Mouse (Mus musculus) CH12.LX (cell line): ENCODE measurements around the gene Scml4. TPM values are rescaled to one million over a fixed set of nuclear protein-coding genes. Genes with fewer than 3 reads are reported as not detected.

Experiments used
- DNase-seq: peaks from one replicate; pipeline ENCODE4 v3.0.0-alpha.2; 2013; ENCODE audit errors: extremely low read depth
- H3K27ac ChIP-seq: 2 replicates; pipeline ENCODE4 v1.5.1; 2012; ENCODE audit warnings: low read depth, mild to moderate bottlenecking, control low read depth, moderate library complexity; ENCODE audit not compliant: insufficient read depth
- H3K27me3 ChIP-seq: replicated peaks from 2 replicates; pipeline ENCODE3; 2012; ENCODE audit warnings: inconsistent platforms
- H3K36me3 ChIP-seq, 2 experiments: replicated peaks in 1 of 2; 2 replicates each; pipeline versions ENCODE3 to v1.6.1; 2012; ENCODE audit warnings: inconsistent platforms in 1 of 2, low read length in 1 of 2, mild to moderate bottlenecking in 1 of 2, mixed read lengths in 1 of 2, moderate library complexity in 1 of 2; ENCODE audit not compliant: control insufficient read depth in 1 of 2, insufficient read depth in 1 of 2
- H3K4me1 ChIP-seq, 2 experiments: 2 replicates each; pipeline ENCODE4 v1.6.1; 2012; ENCODE audit warnings: inconsistent platforms in 1 of 2, moderate library complexity in 1 of 2; ENCODE audit not compliant: insufficient read depth in 2 of 2, control insufficient read depth in 1 of 2
- H3K4me2 ChIP-seq: 2 replicates; pipeline ENCODE4 v1.6.1; 2012; ENCODE audit warnings: low read depth, mild to moderate bottlenecking, control low read depth; ENCODE audit not compliant: poor library complexity, insufficient read depth, severe bottlenecking
- H3K4me3 ChIP-seq, 3 experiments: fragments of 150-350 bp in 1 of 3; sonication (generic) in 1 of 3; replicated peaks in 1 of 3; 2 replicates each; pipeline versions ENCODE3 to v1.5.1; 2011 to 2012; ENCODE audit warnings: low read depth in 2 of 3, low read length in 2 of 3, mild to moderate bottlenecking in 2 of 3, moderate library complexity in 2 of 3, control low read depth in 1 of 3, improper control_type of control experiment in 1 of 3, inconsistent platforms in 1 of 3, mixed read lengths in 1 of 3; ENCODE audit not compliant: poor library complexity in 1 of 3
- H3K79me2 ChIP-seq: replicated peaks from 2 replicates; pipeline ENCODE4 v1.6.1; 2012; ENCODE audit warnings: mild to moderate bottlenecking, moderate library complexity; ENCODE audit not compliant: control insufficient read depth, poor library complexity, insufficient read depth, severe bottlenecking; ENCODE audit errors: extremely low read depth
- H3K9ac ChIP-seq: 2 replicates; pipeline ENCODE4 v1.6.1; 2012; ENCODE audit warnings: low read depth, mild to moderate bottlenecking, control low read depth, moderate library complexity; ENCODE audit not compliant: insufficient read depth
- H3K9me3 ChIP-seq: replicated peaks from 2 replicates; pipeline ENCODE3; 2012; ENCODE audit warnings: low read length, inconsistent platforms, mixed read lengths
- CHD1 ChIP-seq: IDR thresholded peaks from 2 replicates; pipeline ENCODE4 v1.6.1; 2012; ENCODE audit warnings: low read depth, low read length, improper control_type of control experiment, inconsistent platforms
- CHD2 ChIP-seq: IDR thresholded peaks from 2 replicates; pipeline ENCODE4 v1.6.1; 2011; ENCODE audit warnings: low read length, improper control_type of control experiment
- E2F4 ChIP-seq: IDR thresholded peaks from 2 replicates; pipeline ENCODE4 v1.6.1; 2011; ENCODE audit warnings: low read depth, low read length, improper control_type of control experiment; ENCODE audit not compliant: insufficient replicate concordance
- ELF1 ChIP-seq: IDR thresholded peaks from 2 replicates; pipeline ENCODE4 v1.6.1; 2014; ENCODE audit warnings: low read depth, mild to moderate bottlenecking, inconsistent platforms, low read length, improper control_type of control experiment
- IRF4 ChIP-seq: IDR thresholded peaks from 2 replicates; pipeline ENCODE4 v1.6.1; 2014; ENCODE audit warnings: low read depth, mild to moderate bottlenecking, inconsistent platforms, low read length, improper control_type of control experiment
- JUN ChIP-seq: IDR thresholded peaks from 2 replicates; pipeline ENCODE4 v1.6.1; 2011; ENCODE audit warnings: low read depth, mild to moderate bottlenecking, low read length, improper control_type of control experiment, moderate library complexity; ENCODE audit not compliant: insufficient read depth
- JUND ChIP-seq: conservative IDR thresholded peaks from 2 replicates; pipeline ENCODE4 v1.6.1; 2011; ENCODE audit warnings: low read depth, low read length, improper control_type of control experiment
- MAFK ChIP-seq: IDR thresholded peaks from 2 replicates; pipeline ENCODE4 v1.6.1; 2011; ENCODE audit warnings: low read length, improper control_type of control experiment; ENCODE audit not compliant: insufficient replicate concordance
- MAX ChIP-seq: IDR thresholded peaks from 2 replicates; pipeline ENCODE4 v1.6.1; 2011; ENCODE audit warnings: low read length, improper control_type of control experiment
- MAZ ChIP-seq: IDR thresholded peaks from 2 replicates; pipeline ENCODE4 v1.6.1; 2012; ENCODE audit warnings: low read depth, mild to moderate bottlenecking, inconsistent platforms, low read length, improper control_type of control experiment, moderate library complexity
- MEF2A ChIP-seq: IDR thresholded peaks from 2 replicates; pipeline ENCODE4 v1.6.1; 2014; ENCODE audit warnings: low read depth, mild to moderate bottlenecking, inconsistent platforms, low read length, improper control_type of control experiment, borderline replicate concordance
- MYC ChIP-seq: IDR thresholded peaks from 2 replicates; pipeline ENCODE4 v1.6.1; 2011; ENCODE audit warnings: low read depth, mild to moderate bottlenecking, improper control_type of control experiment, low read length
- NRF1 ChIP-seq: IDR thresholded peaks from 2 replicates; pipeline ENCODE4 v1.6.1; 2014; ENCODE audit warnings: low read depth, mild to moderate bottlenecking, inconsistent platforms, low read length, improper control_type of control experiment, moderate library complexity
- PAX5 ChIP-seq: IDR thresholded peaks from 2 replicates; pipeline ENCODE4 v1.6.1; 2012; ENCODE audit warnings: low read length, inconsistent platforms, mixed read lengths
- POLR2AphosphoS2 ChIP-seq: IDR thresholded peaks from 2 replicates; pipeline ENCODE4 v1.6.1; 2011; ENCODE audit warnings: low read depth, low read length, improper control_type of control experiment
- RCOR1 ChIP-seq: conservative IDR thresholded peaks from 2 replicates; pipeline ENCODE4 v1.6.1; 2012; ENCODE audit warnings: low read depth, mild to moderate bottlenecking, inconsistent platforms, low read length, improper control_type of control experiment
- TBP ChIP-seq: conservative IDR thresholded peaks from 2 replicates; pipeline ENCODE4 v1.6.1; 2011; ENCODE audit warnings: low read depth, low read length, improper control_type of control experiment
- TCF12 ChIP-seq: IDR thresholded peaks from 2 replicates; pipeline ENCODE4 v1.6.1; 2014; ENCODE audit warnings: low read depth, mild to moderate bottlenecking, inconsistent platforms, low read length, improper control_type of control experiment
- UBTF ChIP-seq: IDR thresholded peaks from 2 replicates; pipeline ENCODE4 v1.6.1; 2012; ENCODE audit warnings: low read depth, mild to moderate bottlenecking, inconsistent platforms, low read length, improper control_type of control experiment, moderate library complexity
- ZKSCAN1 ChIP-seq: IDR thresholded peaks from 2 replicates; pipeline ENCODE4 v1.6.1; 2012; ENCODE audit warnings: low read depth, inconsistent platforms, low read length, improper control_type of control experiment, borderline replicate concordance
- ZNF384 ChIP-seq: IDR thresholded peaks from 2 replicates; pipeline ENCODE4 v1.6.1; 2012; ENCODE audit warnings: low read depth, low read length, improper control_type of control experiment, inconsistent platforms
- dilution Hi-C: fragments of 300-500 bp; cut with MboI; formaldehyde crosslinking; loops from 2 replicates; pipeline ENCODE4 v1.14.3; 2020; ENCODE audit warnings: low sequenced_read_pairs; ENCODE audit not compliant: extremely low pct_unique_long_range_greater_than_20kb, extremely low pct_ligation_motif_present
- in situ Hi-C: fragments of 300-500 bp; cut with MboI; formaldehyde crosslinking; loops from 3 replicates; pipeline ENCODE4 v1.14.3; 2019; ENCODE audit warnings: low sequenced_read_pairs, low pct_ligation_motif_present, low pct_unique_long_range_greater_than_20kb, mixed read lengths
- polyA plus RNA-seq: library from polyadenylated mRNA; unstranded; fragments of >175 nt; gene quantifications from 2 replicates; pipeline ENCODE4 v1.2.1, GENCODE M21; 2012; ENCODE audit warnings: low read depth; ENCODE audit not compliant: insufficient read length
- total RNA-seq, 2 experiments: library from RNA; depleted of rRNA; stranded (reverse); fragments of 300-350 nt in 1 of 2; fragments of >200 nt in 1 of 2; gene quantifications; 2 replicates each; pipeline ENCODE4 v1.2.3; 2012 to 2014

Gene Scml4
- total and polyA plus RNA-seq, 3 experiments: 2.7 to 3.3 (median 3.0) TPM

DNA sequence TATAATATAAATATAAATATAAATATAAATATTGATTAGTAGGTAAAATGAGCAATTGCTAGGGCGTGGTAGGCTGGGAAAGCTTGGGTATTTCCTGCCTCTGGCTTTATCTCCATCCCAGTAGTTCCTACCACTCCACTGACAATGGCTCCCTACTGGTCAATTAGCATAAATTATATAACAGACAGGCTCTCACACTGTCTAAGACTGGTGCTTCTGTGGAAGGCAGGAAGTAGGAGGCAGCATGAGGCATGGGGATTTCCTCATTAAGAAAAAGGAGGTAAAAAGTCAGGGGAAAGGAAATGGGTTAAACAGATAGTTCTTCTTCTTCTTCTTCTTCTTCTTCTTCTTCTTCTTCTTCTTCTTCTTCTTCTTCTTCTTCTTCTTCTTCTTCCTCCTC, 48.4 kb downstream of the Scml4 start:
- no peak overlapping the region for H3K9ac ChIP-seq
- peaks cover 0 to 4% of the 10 kb centered on the region in 2 experiments for H3K36me3 ChIP-seq
- no peak overlapping the region for H3K4me2 ChIP-seq
- H3K4me1 ChIP-seq: peaks cover 0 to 27% of the 10 kb centered on the region in 2 experiments; a peak in 2 of 4 replicates
- no peak overlapping the region for H3K27ac ChIP-seq
- dilution Hi-C loops: no loop called here
- DNase-seq: no peak
- in situ Hi-C loops: no loop called here
- H3K4me3 ChIP-seq: no peak overlapping the region
- H3K9me3 ChIP-seq: peaks cover 4% of the 10 kb centered on the region
- no peaks in the 10 kb centered on the region for H3K27me3 ChIP-seq
- no peaks in the 10 kb centered on the region for H3K79me2 ChIP-seq
- TF ChIP-seq IRF4: no peak
- TF ChIP-seq MEF2A: no peak
- no peak for TF ChIP-seq JUND
- no peak for TF ChIP-seq UBTF
- no peak for TF ChIP-seq TBP
- TF ChIP-seq POLR2AphosphoS2: no peak
- no peak for TF ChIP-seq ZKSCAN1
- TF ChIP-seq MAX: no peak
- TF ChIP-seq CHD2: no peak
- no peak for TF ChIP-seq CHD1
- TF ChIP-seq ELF1: no peak
- no peak for TF ChIP-seq MYC

DNA sequence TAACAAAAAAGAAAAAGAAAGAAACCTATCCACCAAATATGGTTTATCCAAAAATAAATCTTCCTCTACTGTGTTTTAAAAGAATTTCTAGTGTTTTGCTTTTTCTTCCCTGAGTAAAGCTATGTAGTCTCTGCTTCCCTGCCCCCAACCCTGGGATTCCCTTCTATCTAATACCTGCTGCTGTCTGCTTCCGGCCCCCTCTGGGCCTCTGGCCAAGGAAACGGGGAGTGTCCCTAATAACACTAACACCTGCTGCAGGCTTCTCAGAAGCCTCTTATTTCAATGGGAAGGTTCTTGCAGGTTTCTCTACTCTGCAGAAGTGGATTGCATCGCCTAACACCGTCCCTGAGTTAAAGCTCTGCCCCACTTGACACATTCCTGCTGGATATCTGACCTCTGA, 50.4 kb downstream of the Scml4 start:
- dilution Hi-C loops: no loop called here
- DNase-seq: no peak

More for the DNA sequence above, 50.4 kb downstream of the Scml4 start:
- no peaks in the 10 kb centered on the region for H3K27me3 ChIP-seq
- TF ChIP-seq ZNF384 (no peak), CHD2 (no peak), ELF1 (no peak), E2F4 (no peak), MEF2A (no peak), JUN (no peak), ZKSCAN1 (no peak), IRF4 (no peak), PAX5 (no peak), TCF12 (no peak), MAFK (no peak), NRF1 (no peak), RCOR1 (no peak), MAZ (no peak)
- peaks cover 0 to 4% of the 10 kb centered on the region in 2 experiments for H3K36me3 ChIP-seq
- H3K9ac ChIP-seq: no peak overlapping the region
- in situ Hi-C loops: no loop called here
- H3K9me3 ChIP-seq: peaks cover 4% of the 10 kb centered on the region
- H3K27ac ChIP-seq: no peak overlapping the region
- H3K4me2 ChIP-seq: no peak overlapping the region
- no peak overlapping the region for H3K4me3 ChIP-seq
- H3K79me2 ChIP-seq: no peaks in the 10 kb centered on the region
- peaks cover 0 to 36% of the 10 kb centered on the region in 2 experiments; a peak in 3 of 4 replicates for H3K4me1 ChIP-seq
